Mouse (Mus musculus) testis, adult 2 months (tissue): ENCODE measurements at regions not wholly inside any gene's neighbourhood (a gene's known extent, or its start where the extent isn't known, plus 50 kb on each side); places are given as distances from the start of the nearest gene placed in this dataset.

Source experiments
- CTCF ChIP-seq: fragments of 200-500 bp; IDR thresholded peaks from 2 replicates; pipeline ENCODE4 v1.5.1; 2012; ENCODE audit warnings: low read depth, mild to moderate bottlenecking, inconsistent platforms, low read length, moderate library complexity; ENCODE audit not compliant: control insufficient read depth, insufficient read depth, insufficient replicate concordance
- POLR2A ChIP-seq: fragments of 200-500 bp; IDR thresholded peaks from 2 replicates; pipeline ENCODE4 v1.6.1; 2012; ENCODE audit warnings: low read depth, mild to moderate bottlenecking, inconsistent platforms, low read length, moderate library complexity; ENCODE audit not compliant: control insufficient read depth

- TF ChIP-seq CTCF: no peak; the same call in 1 of the 2 replicates
- TF ChIP-seq POLR2A: no peak
Measured at GRCm38 (mm10) chr13:71001278-71001677, 159.7 kb upstream of the Adamts16 start.
